Mouse (Mus musculus): ENCODE results near the gene Rap1gap2. TPM values are rescaled to one million over a fixed set of nuclear protein-coding genes. Genes with fewer than 3 reads are reported as not detected.

Gene Rap1gap2
- total and polyA plus RNA-seq, 3 experiments = 55.4 to 79.8 (median 76.6) TPM

DNA sequence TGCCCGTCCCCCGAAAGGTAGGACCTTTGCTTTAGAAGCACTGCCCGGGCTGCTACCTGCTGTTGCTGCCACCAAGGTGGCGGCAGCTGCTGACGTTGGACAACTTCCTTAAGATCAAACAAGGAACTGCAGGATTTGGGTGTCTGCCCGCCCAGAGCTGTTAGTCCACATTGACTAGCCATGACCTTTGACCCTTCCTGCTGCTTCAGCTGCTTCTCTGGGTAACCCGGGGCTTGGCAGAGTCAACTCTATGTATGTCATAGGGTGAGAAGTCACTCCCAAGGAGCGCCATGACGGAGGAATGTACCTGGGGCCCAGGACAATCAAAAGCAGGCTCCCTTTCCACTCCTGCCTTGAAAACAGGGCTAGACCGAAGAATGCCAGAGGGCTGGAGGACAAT, 153.5 kb downstream of the Rap1gap2 start:
- TF ChIP-seq MAZ (IDR thresholded peaks at IDR 0.05; ENCODE audit: low read depth, low read length) (no peak), POLR2A (IDR thresholded peaks at IDR 0.05; ENCODE audit: low read depth, low read length) (no peak), USF1 (IDR thresholded peaks at IDR 0.05; ENCODE audit: low read depth, low read length) (no peak), UBTF (IDR thresholded peaks at IDR 0.05; ENCODE audit: low read depth, low read length) (no peak), JUN (IDR thresholded peaks at IDR 0.05; ENCODE audit: insufficient read depth, low read depth, low read length) (no peak), GABPA (IDR thresholded peaks at IDR 0.05; ENCODE audit: insufficient replicate concordance, low read depth, low read length) (no peak), ZMIZ1 (IDR thresholded peaks at IDR 0.05; ENCODE audit: low read depth, low read length) (no peak), MXI1 (IDR thresholded peaks at IDR 0.05; ENCODE audit: low read depth, low read length) (no peak), JUND (conservative IDR thresholded peaks at IDR 0.05; ENCODE audit: low read depth, low read length) (no peak), NELFE (IDR thresholded peaks at IDR 0.05; ENCODE audit: low read depth, low read length) (no peak), SIN3A (IDR thresholded peaks at IDR 0.05; ENCODE audit: low read length) (no peak), USF2 (conservative IDR thresholded peaks at IDR 0.05; ENCODE audit: low read depth, low read length) (no peak), PAX5 (IDR thresholded peaks at IDR 0.05; ENCODE audit: low read length) (no peak), BHLHE40 (IDR thresholded peaks at IDR 0.05; ENCODE audit: low read depth, low read length) (no peak), NRF1 (IDR thresholded peaks at IDR 0.05; ENCODE audit: low read depth, low read length) (no peak), ETS1 (conservative IDR thresholded peaks at IDR 0.05; ENCODE audit: low read depth, low read length) (no peak), ELF1 (IDR thresholded peaks at IDR 0.05; ENCODE audit: low read depth, low read length) (no peak), E2F4 (IDR thresholded peaks at IDR 0.05; ENCODE audit: insufficient replicate concordance, low read depth, low read length) (no peak), KAT2A (IDR thresholded peaks at IDR 0.05; ENCODE audit: insufficient replicate concordance, low read length) (no peak)
- in situ Hi-C loops (cut with MboI; ENCODE audit: low pct_ligation_motif_present, low pct_unique_long_range_greater_than_20kb, low sequenced_read_pairs) = no loop called here
- H3K9ac ChIP-seq (ENCODE audit: insufficient read depth, low read depth) = no peak overlapping the region
- H3K9me3 ChIP-seq (replicated peaks; ENCODE audit: low read length) = peaks cover 3% of the 10 kb centered on the region
- dilution Hi-C loops (cut with MboI; ENCODE audit: extremely low pct_ligation_motif_present, extremely low pct_unique_long_range_greater_than_20kb, low sequenced_read_pairs) = no loop called here
- H3K27ac ChIP-seq (ENCODE audit: insufficient read depth, low read depth) = no peak overlapping the region
- H3K4me3 ChIP-seq (replicated peaks in 1 of 3; ENCODE audit: low read depth in 2 of 3, low read length in 2 of 3, poor library complexity in 1 of 3) = no peak overlapping the region
- H3K4me2 ChIP-seq (ENCODE audit: insufficient read depth, low read depth, poor library complexity, severe bottlenecking) = no peak overlapping the region
- H3K4me1 ChIP-seq (ENCODE audit: control insufficient read depth in 1 of 2, insufficient read depth in 2 of 2) = peaks cover 18 to 86% of the 10 kb centered on the region in 2 experiments
- H3K27me3 ChIP-seq (replicated peaks) = no peaks in the 10 kb centered on the region
- H3K36me3 ChIP-seq (replicated peaks in 1 of 2; ENCODE audit: control insufficient read depth in 1 of 2, insufficient read depth in 1 of 2, low read length in 1 of 2) = peaks cover 24 to 78% of the 10 kb centered on the region in 2 experiments
- H3K79me2 ChIP-seq (replicated peaks; ENCODE audit: control insufficient read depth, extremely low read depth, insufficient read depth, poor library complexity, severe bottlenecking) = peaks cover 40% of the 10 kb centered on the region; the same call in 1 of the 2 replicates
- no peak for DNase-seq (ENCODE audit: extremely low read depth)

DNA sequence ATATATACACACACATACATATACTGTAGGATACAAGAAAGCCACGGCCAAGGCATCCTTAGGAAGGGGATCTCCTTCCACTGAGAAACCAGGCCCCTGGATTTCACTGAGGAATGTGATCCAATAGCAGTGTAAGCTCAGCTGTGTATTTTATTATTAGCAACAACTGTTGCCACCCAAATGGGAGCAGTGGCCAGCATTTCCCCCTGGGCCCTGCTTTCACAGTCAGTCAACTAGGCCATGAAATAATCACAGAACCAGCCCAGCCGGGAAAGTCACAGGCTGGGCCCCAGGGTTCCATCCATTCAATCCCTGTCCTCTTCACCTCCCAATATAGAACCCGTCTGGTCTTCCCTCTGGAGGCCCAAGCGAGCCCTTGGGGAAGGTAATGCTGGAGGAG, 162.2 kb downstream of the Rap1gap2 start:
- Histone ChIP-seq H3K36me3 (replicated peaks in 1 of 2; ENCODE audit: control insufficient read depth in 1 of 2, insufficient read depth in 1 of 2, low read length in 1 of 2) (peaks cover 21 to 73% of the 10 kb centered on the region in 2 experiments), H3K4me3 (replicated peaks in 1 of 3; ENCODE audit: low read depth in 2 of 3, low read length in 2 of 3, poor library complexity in 1 of 3) (no peak overlapping the region), H3K79me2 (replicated peaks; ENCODE audit: control insufficient read depth, extremely low read depth, insufficient read depth, poor library complexity, severe bottlenecking) (peaks cover 53% of the 10 kb centered on the region), H3K9me3 (replicated peaks; ENCODE audit: low read length) (peaks cover 24% of the 10 kb centered on the region), H3K27me3 (replicated peaks) (no peaks in the 10 kb centered on the region), H3K9ac (ENCODE audit: insufficient read depth, low read depth) (no peak overlapping the region), H3K4me1 (ENCODE audit: control insufficient read depth in 1 of 2, insufficient read depth in 2 of 2) (peaks cover 16 to 79% of the 10 kb centered on the region in 2 experiments; a peak in 3 of 4 replicates), H3K27ac (ENCODE audit: insufficient read depth, low read depth) (no peak overlapping the region), H3K4me2 (ENCODE audit: insufficient read depth, low read depth, poor library complexity, severe bottlenecking) (no peak overlapping the region)
- TF ChIP-seq RCOR1 (conservative IDR thresholded peaks at IDR 0.05; ENCODE audit: low read depth, low read length) (no peak), NRF1 (IDR thresholded peaks at IDR 0.05; ENCODE audit: low read depth, low read length) (no peak), SMC3 (IDR thresholded peaks at IDR 0.05; ENCODE audit: low read depth, low read length) (no peak), JUND (conservative IDR thresholded peaks at IDR 0.05; ENCODE audit: low read depth, low read length) (no peak), GABPA (IDR thresholded peaks at IDR 0.05; ENCODE audit: insufficient replicate concordance, low read depth, low read length) (no peak), MEF2A (IDR thresholded peaks at IDR 0.05; ENCODE audit: borderline replicate concordance, low read depth, low read length) (no peak)
- no peak for DNase-seq (ENCODE audit: extremely low read depth)
- in situ Hi-C loops (cut with MboI; ENCODE audit: low pct_ligation_motif_present, low pct_unique_long_range_greater_than_20kb, low sequenced_read_pairs) = no loop called here
- dilution Hi-C loops (cut with MboI; ENCODE audit: extremely low pct_ligation_motif_present, extremely low pct_unique_long_range_greater_than_20kb, low sequenced_read_pairs) = no loop called here
